In the genomic region with DNA sequence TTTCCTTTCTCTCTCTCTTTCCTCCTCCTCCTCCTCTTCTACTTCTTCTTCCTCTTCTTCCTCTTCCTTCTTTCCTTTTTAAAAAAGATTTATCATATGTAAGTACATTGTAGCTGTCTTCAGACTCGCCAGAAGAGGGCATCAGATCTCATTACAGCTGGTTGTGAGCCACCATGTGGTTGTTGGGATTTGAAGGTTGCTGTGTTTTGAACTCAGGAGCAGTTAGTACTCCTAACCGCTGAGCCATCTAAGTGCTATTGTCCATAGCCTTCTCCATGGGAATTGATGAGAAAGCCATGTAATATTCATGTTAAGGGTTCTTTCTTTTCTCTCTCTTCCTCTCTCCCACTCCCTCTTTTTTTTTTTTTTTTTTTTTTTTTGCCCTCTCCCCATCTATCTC, we compare ENCODE assay signal across 8 mouse cellular contexts. TPM values are rescaled to one million over a fixed set of nuclear protein-coding genes. Genes with fewer than 3 reads are reported as not detected.
DNase-seq lines count a peak whose midpoint lies in the region; ATAC-seq and TF ChIP-seq lines count a peak whose summit lies in the region.
"Had no signal": no experiment of that assay in that cellular context is flagged by ENCODE, and none has a peak within 500 bp of the region (broad histone marks: within the 10 kb centered on the region; RNA-seq: fewer than 3 reads in every experiment).

No protein-coding gene starts in this region.

- no peak for ATAC-seq in kidney, embryonic 16.5 days (ENCODE audit: low FRiP score, low TSS enrichment)
- ATAC-seq in CD4-positive, CD25-positive, alpha-beta regulatory T cell, adult 4 months = peak; percentile 43
- peak; percentile 41; the same call in 1 of the 2 replicates for ATAC-seq in midbrain, postnatal 0 days (ENCODE audit: low FRiP score)

- TF ChIP-seq CTCF in kidney, adult 2 months (conservative IDR thresholded peaks at IDR 0.05; ENCODE audit: insufficient read depth, insufficient read length, low read depth, low read length) = 0 out of 2 replicates have a peak, but pooled peaks have one; percentile 16
- peak; percentile 58 for TF ChIP-seq CTCF in midbrain, postnatal 0 days (IDR thresholded peaks at IDR 0.05)

- H3K27ac ChIP-seq in kidney, adult 2 months (ENCODE audit: insufficient read depth, low read depth, low read length) = no peak overlapping the region
- no peak overlapping the region for H3K27ac ChIP-seq in kidney, embryonic 16.5 days (ENCODE audit: low read length)
- H3K27ac ChIP-seq in midbrain, postnatal 0 days (ENCODE audit: low read depth, low read length) = no peak overlapping the region

- H3K4me1 ChIP-seq in kidney, adult 2 months (ENCODE audit: control insufficient read depth, insufficient read depth, low read length) = peaks cover 12% of the 10 kb centered on the region; the same call in 1 of the 2 replicates
- peaks cover 6% of the 10 kb centered on the region for H3K4me1 ChIP-seq in kidney, embryonic 16.5 days (ENCODE audit: insufficient read depth, low read length)
- no peaks in the 10 kb centered on the region for H3K4me1 ChIP-seq in midbrain, postnatal 0 days (ENCODE audit: insufficient read depth, low read length)

- no peak overlapping the region for H3K4me2 ChIP-seq in kidney, embryonic 16.5 days (replicated peaks; ENCODE audit: low read depth, low read length)
- H3K4me2 ChIP-seq in midbrain, postnatal 0 days (ENCODE audit: low read depth, low read length, poor library complexity, severe bottlenecking) = no peak overlapping the region

- peaks cover 5% of the 10 kb centered on the region for H3K36me3 ChIP-seq in kidney, adult 2 months (ENCODE audit: control insufficient read depth, insufficient read depth, low read length)
- H3K36me3 ChIP-seq in kidney, embryonic 16.5 days (ENCODE audit: insufficient read depth, low read length) = peaks cover 25% of the 10 kb centered on the region
- H3K36me3 ChIP-seq in midbrain, postnatal 0 days (ENCODE audit: insufficient read depth, low read length) = peaks cover 29% of the 10 kb centered on the region

- 32% methylated on average over 2 of the region's 2 CpGs for WGBS in kidney, adult 2 months
- WGBS in kidney, embryonic 16.5 days = 41% methylated on average over 2 of the region's 2 CpGs
- WGBS in midbrain, postnatal 0 days = 40% methylated on average over 2 of the region's 2 CpGs

- peak; percentile 63 for DNase-seq in kidney, adult 2 months
- DNase-seq in NIH3T3 (ENCODE audit: low read depth) = peak; percentile 68
- peak; percentile 52 to 61 for DNase-seq in kidney, postnatal 36 days
- DNase-seq in midbrain, postnatal 0 days (ENCODE audit: low spot score) = peak; percentile 33
- DNase-seq in ovary, postnatal 36 days (ENCODE audit: low spot score) = no peak

- no peaks in the 10 kb centered on the region for H3K27me3 ChIP-seq in kidney, adult 2 months (replicated peaks; ENCODE audit: control insufficient read depth, insufficient read depth, low read length)
- H3K27me3 ChIP-seq in kidney, embryonic 16.5 days (ENCODE audit: insufficient read depth, low read length) = no peaks in the 10 kb centered on the region
- no peaks in the 10 kb centered on the region for H3K27me3 ChIP-seq in midbrain, postnatal 0 days (ENCODE audit: insufficient read depth, low read length)
- H3K27me3 ChIP-seq: embryonic facial prominence, embryonic 12.5 days had no signal

- no peak overlapping the region for H3K4me3 ChIP-seq in kidney, adult 2 months (ENCODE audit: insufficient read depth, low read depth, low read length)
- no peak overlapping the region for H3K4me3 ChIP-seq in kidney, embryonic 16.5 days (ENCODE audit: low read length)
- H3K4me3 ChIP-seq in midbrain, postnatal 0 days (ENCODE audit: low read depth, low read length) = no peak overlapping the region

- TF ChIP-seq POLR2A in kidney, adult 2 months (IDR thresholded peaks at IDR 0.05; ENCODE audit: low read depth, low read length) = no peak

- no peak overlapping the region for H3K9ac ChIP-seq in kidney, embryonic 16.5 days (replicated peaks; ENCODE audit: low read length)
- H3K9ac ChIP-seq in midbrain, postnatal 0 days (replicated peaks; ENCODE audit: low read length, poor library complexity, severe bottlenecking) = no peak overlapping the region

- H3K9me3 ChIP-seq in kidney, embryonic 16.5 days (ENCODE audit: low read length) = no peaks in the 10 kb centered on the region
- no peaks in the 10 kb centered on the region for H3K9me3 ChIP-seq in midbrain, postnatal 0 days (ENCODE audit: low read length)
- H3K9me3 ChIP-seq: embryonic facial prominence, embryonic 12.5 days had no signal

RNA-seq across cellular contexts. Expression of gene Snapin, which starts 0.5 kb away (rescaled TPM):
- polyA plus RNA-seq in kidney, adult 2 months (2012; rRNA removed) = 20.7 and 25.3 TPM in 2 replicates
- polyA plus RNA-seq in kidney, embryonic 16.5 days (2015; fragmentation: Nextera tagmentation; extraction: Ambion mirVana) = 73.9 and 80.1 TPM in 2 replicates
- polyA plus RNA-seq in CD4-positive, CD25-positive, alpha-beta regulatory T cell, adult 4 months (2017; shearing (Covaris generic)) = 10 to 100 TPM; 60.4 to 65.0 TPM
- 41.2 and 51.9 TPM in 2 replicates for total RNA-seq in midbrain, postnatal 0 days (2014; rRNA removed)
- polyA plus RNA-seq in midbrain, postnatal 0 days (2015; fragmentation: Nextera tagmentation; extraction: Ambion mirVana) = 93.5 and 97.2 TPM in 2 replicates

RNA-seq across cellular contexts. Expression of gene Ilf2, which starts 15.4 kb away (rescaled TPM):
- 19.4 and 22.8 TPM in 2 replicates for polyA plus RNA-seq in kidney, adult 2 months (2012; rRNA removed)
- polyA plus RNA-seq in kidney, embryonic 16.5 days (2015; fragmentation: Nextera tagmentation; extraction: Ambion mirVana) = 219 and 223 TPM in 2 replicates
- polyA plus RNA-seq in CD4-positive, CD25-positive, alpha-beta regulatory T cell, adult 4 months (2017; shearing (Covaris generic)) = 100 to 1,000 TPM; 113 to 125 TPM
- 136 and 147 TPM in 2 replicates for total RNA-seq in midbrain, postnatal 0 days (2014; rRNA removed)
- 177 and 182 TPM in 2 replicates for polyA plus RNA-seq in midbrain, postnatal 0 days (2015; fragmentation: Nextera tagmentation; extraction: Ambion mirVana)

RNA-seq across cellular contexts. Expression of gene Chtop, which starts 17.9 kb away (rescaled TPM):
- polyA plus RNA-seq in kidney, adult 2 months (2012; rRNA removed) = 26.6 and 36.6 TPM in 2 replicates
- 135 and 144 TPM in 2 replicates for polyA plus RNA-seq in kidney, embryonic 16.5 days (2015; fragmentation: Nextera tagmentation; extraction: Ambion mirVana)
- 10 to 100 TPM; 50.3 to 57.9 TPM for polyA plus RNA-seq in CD4-positive, CD25-positive, alpha-beta regulatory T cell, adult 4 months (2017; shearing (Covaris generic))
- total RNA-seq in midbrain, postnatal 0 days (2014; rRNA removed) = 233 and 254 TPM in 2 replicates
- 154 and 163 TPM in 2 replicates for polyA plus RNA-seq in midbrain, postnatal 0 days (2015; fragmentation: Nextera tagmentation; extraction: Ambion mirVana)

RNA-seq across cellular contexts. Expression of gene S100a1, which starts 22.8 kb away (rescaled TPM):
- polyA plus RNA-seq in kidney, adult 2 months (2012; rRNA removed) = 625 and 771 TPM in 2 replicates
- 116 and 122 TPM in 2 replicates for polyA plus RNA-seq in kidney, embryonic 16.5 days (2015; fragmentation: Nextera tagmentation; extraction: Ambion mirVana)
- 1 to 10 TPM; 3.3 to 4.9 TPM for polyA plus RNA-seq in CD4-positive, CD25-positive, alpha-beta regulatory T cell, adult 4 months (2017; shearing (Covaris generic))
- total RNA-seq in midbrain, postnatal 0 days (2014; rRNA removed) = 16.4 and 27.5 TPM in 2 replicates
- 54.2 and 59.9 TPM in 2 replicates for polyA plus RNA-seq in midbrain, postnatal 0 days (2015; fragmentation: Nextera tagmentation; extraction: Ambion mirVana)

RNA-seq across cellular contexts. Expression of gene S100a13, which starts 22.9 kb away (rescaled TPM):
- 64.7 and 65.4 TPM in 2 replicates for polyA plus RNA-seq in kidney, adult 2 months (2012; rRNA removed)
- 43.4 and 45.8 TPM in 2 replicates for polyA plus RNA-seq in kidney, embryonic 16.5 days (2015; fragmentation: Nextera tagmentation; extraction: Ambion mirVana)
- 100 to 1,000 TPM; 157 to 222 TPM for polyA plus RNA-seq in CD4-positive, CD25-positive, alpha-beta regulatory T cell, adult 4 months (2017; shearing (Covaris generic))
- total RNA-seq in midbrain, postnatal 0 days (2014; rRNA removed) = 4.5 and 7.3 TPM in 2 replicates
- 20.3 and 21.1 TPM in 2 replicates for polyA plus RNA-seq in midbrain, postnatal 0 days (2015; fragmentation: Nextera tagmentation; extraction: Ambion mirVana)
